Mouse (Mus musculus): ENCODE results near the gene Pcif1.
A peak's percentile ranks its signal among the peaks of the same experiment; 100 is the strongest.

DNA sequence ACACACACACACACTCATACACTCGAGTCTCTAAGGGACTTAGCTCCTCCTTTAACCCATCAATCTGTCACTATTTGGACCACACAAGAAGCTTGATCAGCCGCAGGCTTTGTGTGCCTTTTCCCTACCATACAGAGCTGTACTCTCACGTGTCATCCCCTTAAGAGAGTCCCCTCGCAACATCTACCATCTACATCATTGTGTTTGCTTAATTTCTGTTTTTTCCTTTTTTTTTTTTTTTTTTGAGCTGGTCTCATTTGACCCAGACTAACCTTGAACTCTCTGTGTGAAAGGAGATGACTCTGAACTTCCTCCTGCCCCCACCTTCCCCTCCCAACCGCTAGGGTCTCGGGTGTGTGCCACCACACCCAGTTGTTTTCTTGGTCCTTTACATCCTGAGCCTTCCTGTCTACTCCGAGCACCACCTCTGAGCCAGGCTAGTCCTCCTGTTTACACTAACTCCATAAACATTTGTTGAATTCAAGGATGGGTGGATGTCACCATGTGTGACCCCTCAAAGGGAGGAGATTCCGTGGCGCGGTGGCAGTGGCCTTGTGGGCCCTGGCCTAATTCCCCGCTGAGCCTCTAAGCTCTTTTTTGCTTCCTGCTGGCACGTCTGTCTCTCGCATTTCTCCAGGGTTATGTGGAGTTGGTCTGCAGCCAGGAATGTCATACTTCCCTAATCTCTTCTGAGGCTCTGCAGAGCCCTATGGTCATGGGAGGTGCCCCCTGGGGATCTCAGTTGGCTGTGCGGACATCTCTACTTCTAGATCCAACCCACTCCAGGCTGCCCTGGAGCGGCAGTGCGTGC, 12.2 kb upstream of the Pcif1 start:
- TF ChIP-seq POLR2A (IDR thresholded peaks at IDR 0.05; ENCODE audit: insufficient read length, low read depth): no peak
- TF ChIP-seq MYOD1 (IDR thresholded peaks at IDR 0.05; ENCODE audit: control insufficient read depth in 1 of 3, insufficient read length in 2 of 3, low read depth in 2 of 3): no peak
- TF ChIP-seq TCF12 (IDR thresholded peaks at IDR 0.05; ENCODE audit: insufficient read depth, poor library complexity, severe bottlenecking): no peak
- no peak for TF ChIP-seq E2F4 (IDR thresholded peaks at IDR 0.05; ENCODE audit: insufficient read depth)
- no peak for TF ChIP-seq POLR2AphosphoS2 (IDR thresholded peaks at IDR 0.05; ENCODE audit: insufficient read length, low read depth)
- no peak for TF ChIP-seq USF1 (IDR thresholded peaks at IDR 0.05; ENCODE audit: low read depth)
- peak; percentile 33 for TF ChIP-seq MAX (IDR thresholded peaks at IDR 0.05; ENCODE audit: low read depth)
- TF ChIP-seq MYOG (IDR thresholded peaks at IDR 0.05; ENCODE audit: control insufficient read depth in 1 of 3, insufficient read depth in 1 of 3, insufficient read length in 2 of 3, low read depth in 2 of 3): peak in 1 of 3 experiments; percentile 55
- TF ChIP-seq TCF3 (IDR thresholded peaks at IDR 0.05; ENCODE audit: insufficient read length, low read depth): no peak
- TF ChIP-seq SRF (IDR thresholded peaks at IDR 0.05; ENCODE audit: control insufficient read depth, insufficient read length, low read depth): no peak
- TF ChIP-seq CEBPB (IDR thresholded peaks at IDR 0.05; ENCODE audit: insufficient read depth, poor library complexity, severe bottlenecking): no peak
